Mouse (Mus musculus): ENCODE measurements around the gene Bex6. TPM values are rescaled to one million over a fixed set of nuclear protein-coding genes. Genes with fewer than 3 reads are reported as not detected.

Bex6 gene
- total RNA-seq (2021) = not detected
- long read RNA-seq, experiment 1, partial matches to known transcripts = 0 of 1 reads
- long read RNA-seq, experiment 1, other reads (novel, unspliced or antisense) = 1 of 1 reads
- long read RNA-seq, experiment 2 = 0 reads

GRCm38 (mm10) chr16:32179333-32179901 lies at the start of gene Bex6:
Bex6 (plus strand) TSS chr16:32179823.
- intact Hi-C loops (cut with DNase I) = no loop called here
- DNase-seq = no peak
- TF ChIP-seq CTCF (IDR thresholded peaks at IDR 0.05) = no peak

GRCm38 (mm10) chr16:32130190-32130826 lies 49.3 kb upstream of the Bex6 start:
- TF ChIP-seq CTCF (IDR thresholded peaks at IDR 0.05) = no peak
- DNase-seq = peak; percentile 25
- intact Hi-C loops (cut with DNase I) = loop anchor here (5.0 kb wide), 1 partner anchor 72 kb away; no protein-coding TSS in a partner anchor
- H3K27ac ChIP-seq = peak overlapping the region; percentile 74
- peak overlapping the region; percentile 62 for H3K4me3 ChIP-seq

More at GRCm38 (mm10) chr16:32179333-32179901, at the start of gene Bex6:
- Histone ChIP-seq H3K27ac (no peak within 1 kb of the TSS), H3K4me3 (no peak within 1 kb of the TSS)

GRCm38 (mm10) chr16:32133148-32133547 lies 46.5 kb upstream of the Bex6 start:
- no peak for TF ChIP-seq CTCF (IDR thresholded peaks at IDR 0.05)
- no peak overlapping the region for H3K27ac ChIP-seq
- H3K4me3 ChIP-seq = no peak overlapping the region
- no peak for DNase-seq
- intact Hi-C loops (cut with DNase I) = loop anchor here (5.0 kb wide), 1 partner anchor 69 kb away; no protein-coding TSS in a partner anchor

GRCm38 (mm10) chr16:32135842-32136357 lies 43.7 kb upstream of the Bex6 start:
- intact Hi-C loops (cut with DNase I) = no loop called here
- no peak for DNase-seq
- TF ChIP-seq CTCF (IDR thresholded peaks at IDR 0.05) = no peak

GRCm38 (mm10) chr16:32138954-32139353 lies 40.7 kb upstream of the Bex6 start:
- no peak overlapping the region for H3K27ac ChIP-seq
- intact Hi-C loops (cut with DNase I) = no loop called here
- H3K4me3 ChIP-seq = no peak overlapping the region
- TF ChIP-seq CTCF (IDR thresholded peaks at IDR 0.05) = no peak
- DNase-seq = no peak

More at GRCm38 (mm10) chr16:32135842-32136357, 43.7 kb upstream of the Bex6 start:
- H3K27ac ChIP-seq = no peak overlapping the region
- no peak overlapping the region for H3K4me3 ChIP-seq

GRCm38 (mm10) chr16:32143766-32144165 lies 35.9 kb upstream of the Bex6 start:
- no peak for TF ChIP-seq CTCF (IDR thresholded peaks at IDR 0.05)
- Histone ChIP-seq H3K4me3 (no peak overlapping the region), H3K27ac (no peak overlapping the region)
- no peak for DNase-seq
- intact Hi-C loops (cut with DNase I) = no loop called here

- H3K27ac ChIP-seq = no peak overlapping the region
- no peak for TF ChIP-seq CTCF (IDR thresholded peaks at IDR 0.05)
- intact Hi-C loops (cut with DNase I) = no loop called here
Measured at GRCm38 (mm10) chr16:32144592-32144991, 35.0 kb upstream of the Bex6 start.

GRCm38 (mm10) chr16:32147589-32148207 lies 31.9 kb upstream of the Bex6 start:
- H3K4me3 ChIP-seq = peak overlapping the region; percentile 50
- DNase-seq = no peak
- TF ChIP-seq CTCF (IDR thresholded peaks at IDR 0.05) = peak; percentile 27
- intact Hi-C loops (cut with DNase I) = no loop called here
- H3K27ac ChIP-seq = peak overlapping the region; percentile 58

More at GRCm38 (mm10) chr16:32144592-32144991, 35.0 kb upstream of the Bex6 start:
- H3K4me3 ChIP-seq = no peak overlapping the region
- no peak for DNase-seq

- no peak for TF ChIP-seq CTCF (IDR thresholded peaks at IDR 0.05)
Measured at GRCm38 (mm10) chr16:32153976-32154375, 25.6 kb upstream of the Bex6 start.

GRCm38 (mm10) chr16:32154437-32154836 lies 25.2 kb upstream of the Bex6 start:
- DNase-seq = no peak
- no peak for TF ChIP-seq CTCF (IDR thresholded peaks at IDR 0.05)
- peak overlapping the region; percentile 2 for H3K4me3 ChIP-seq
- intact Hi-C loops (cut with DNase I) = no loop called here
- H3K27ac ChIP-seq = no peak overlapping the region

More at GRCm38 (mm10) chr16:32153976-32154375, 25.6 kb upstream of the Bex6 start:
- H3K27ac ChIP-seq = no peak overlapping the region
- intact Hi-C loops (cut with DNase I) = no loop called here
- no peak overlapping the region; the same call in 1 of the 2 replicates for H3K4me3 ChIP-seq
- no peak for DNase-seq

- Histone ChIP-seq H3K4me3 (no peak overlapping the region), H3K27ac (no peak overlapping the region)
- TF ChIP-seq CTCF (IDR thresholded peaks at IDR 0.05) = no peak
- intact Hi-C loops (cut with DNase I) = no loop called here
- DNase-seq = no peak
Measured at GRCm38 (mm10) chr16:32156719-32157118, 22.9 kb upstream of the Bex6 start.

GRCm38 (mm10) chr16:32157369-32157768 lies 22.3 kb upstream of the Bex6 start:
- Histone ChIP-seq H3K4me3 (no peak overlapping the region), H3K27ac (no peak overlapping the region)
- no peak for TF ChIP-seq CTCF (IDR thresholded peaks at IDR 0.05)
- no peak for DNase-seq
- intact Hi-C loops (cut with DNase I) = no loop called here

GRCm38 (mm10) chr16:32158966-32159365 lies 20.7 kb upstream of the Bex6 start:
- intact Hi-C loops (cut with DNase I) = no loop called here
- Histone ChIP-seq H3K27ac (no peak overlapping the region), H3K4me3 (no peak overlapping the region)
- no peak for TF ChIP-seq CTCF (IDR thresholded peaks at IDR 0.05)
- no peak for DNase-seq
